Mouse (Mus musculus) kidney, adult 2 months (tissue): Measurements from ENCODE around the gene Fam178b.
A peak's percentile ranks its signal among the peaks of the same experiment; 100 is the strongest.

Experiments
- CTCF ChIP-seq: fragments of 200-500 bp; conservative IDR thresholded peaks from 2 replicates; pipeline ENCODE4 v1.5.1; 2011; ENCODE audit warnings: low read depth, mild to moderate bottlenecking, control low read depth, low read length, moderate library complexity, mixed read lengths; ENCODE audit not compliant: insufficient read depth, insufficient read length
- POLR2A ChIP-seq: fragments of 200-500 bp; IDR thresholded peaks from one replicate; pipeline ENCODE4 v1.6.1; 2011; ENCODE audit warnings: low read depth, low read length, control low read depth

- TF ChIP-seq CTCF (peak; percentile 100; the same call in 1 of the 2 replicates), POLR2A (peak; percentile 74)
Observed at GRCm38 (mm10) chr1:36546888-36547471, 136.0 kb downstream of the Fam178b start, which contains the start of gene Ankrd39.
